Mouse (Mus musculus) limb, embryonic 10.5 days (tissue): Measurements from ENCODE around the gene Notch1. TPM values are rescaled to one million over a fixed set of nuclear protein-coding genes. Genes with fewer than 3 reads are reported as not detected.

ENCODE experiments used
- DNase-seq: peaks from one replicate; pipeline ENCODE4 v3.0.0-alpha.2; 2017; ENCODE audit warnings: low spot score
- H3K27ac ChIP-seq: fragments of 300-500 bp; sonication (generic); 2 replicates; pipeline ENCODE4 v1.5.1; 2016; ENCODE audit warnings: mild to moderate bottlenecking
- H3K27me3 ChIP-seq: fragments of 300-500 bp; sonication (generic); 2 replicates; pipeline ENCODE4 v1.6.1; 2016; ENCODE audit warnings: low read depth, mild to moderate bottlenecking; ENCODE audit not compliant: poor library complexity, severe bottlenecking
- H3K36me3 ChIP-seq: fragments of 300-500 bp; sonication (generic); 2 replicates; pipeline ENCODE4 v1.6.1; 2016; ENCODE audit warnings: mild to moderate bottlenecking, moderate library complexity
- H3K4me1 ChIP-seq: fragments of 300-500 bp; sonication (generic); 2 replicates; pipeline ENCODE4 v1.6.1; 2016
- H3K4me3 ChIP-seq: fragments of 300-500 bp; sonication (generic); 2 replicates; pipeline ENCODE4 v1.5.1; 2016; ENCODE audit warnings: mild to moderate bottlenecking, moderate library complexity
- H3K9me3 ChIP-seq: fragments of 300-500 bp; sonication (generic); replicated peaks from 2 replicates; pipeline ENCODE4 v1.6.1; 2016; ENCODE audit warnings: mild to moderate bottlenecking
- WGBS: fragments of 180-500 bp; shearing (Covaris S2); methylation state at CpG from one replicate; pipeline ENCODE4 v1.1.7; 2016; 5-methylcytosine and 5-hydroxymethylcytosine counted together
- polyA plus RNA-seq: library from polyadenylated mRNA; unstranded; fragments of >200 nt; fragmentation: Nextera tagmentation; extraction: Ambion mirVana; gene quantifications from 2 replicates; pipeline ENCODE4 v1.2.1, GENCODE M21; 2016

Notch1 gene
- polyA plus RNA-seq, 1 experiment from 2014 or later, result 11.8 TPM

- H3K4me3 ChIP-seq, result no peak overlapping the region
- H3K27ac ChIP-seq, result 0 out of 2 replicates have a peak overlapping the region, but pooled peaks have one; percentile 19
- no peaks in the 10 kb centered on the region for H3K36me3 ChIP-seq
- peaks cover 5% of the 10 kb centered on the region; the same call in 1 of the 2 replicates for H3K27me3 ChIP-seq
- DNase-seq, result no peak
- no peaks in the 10 kb centered on the region for H3K9me3 ChIP-seq
- 79% methylated on average over 3 of the region's 3 CpGs for WGBS
- peaks cover 43% of the 10 kb centered on the region for H3K4me1 ChIP-seq
Observed at GRCm38 (mm10) chr2:26544265-26544664, 27.8 kb upstream of the Notch1 start.

GRCm38 (mm10) chr2:26543768-26544167 is 27.3 kb upstream of the Notch1 start:
- WGBS, result 93% methylated on average over 8 of the region's 8 CpGs
- peaks cover 5% of the 10 kb centered on the region; the same call in 1 of the 2 replicates for H3K27me3 ChIP-seq
- no peak overlapping the region for H3K4me3 ChIP-seq
- no peaks in the 10 kb centered on the region for H3K9me3 ChIP-seq
- DNase-seq, result no peak
- no peak overlapping the region for H3K27ac ChIP-seq
- no peaks in the 10 kb centered on the region for H3K36me3 ChIP-seq
- peaks cover 44% of the 10 kb centered on the region for H3K4me1 ChIP-seq

GRCm38 (mm10) chr2:26543155-26543554 is 26.7 kb upstream of the Notch1 start:
- Histone ChIP-seq H3K27me3 (peaks cover 5% of the 10 kb centered on the region; the same call in 1 of the 2 replicates), H3K27ac (0 out of 2 replicates have a peak overlapping the region, but pooled peaks have one; percentile 16), H3K9me3 (no peaks in the 10 kb centered on the region), H3K36me3 (no peaks in the 10 kb centered on the region), H3K4me3 (no peak overlapping the region), H3K4me1 (peaks cover 50% of the 10 kb centered on the region)
- WGBS, result 81% methylated on average over 4 of the region's 4 CpGs
- no peak for DNase-seq

GRCm38 (mm10) chr2:26541258-26541910 is 24.9 kb upstream of the Notch1 start:
- H3K27me3 ChIP-seq, result peaks cover 5% of the 10 kb centered on the region; the same call in 1 of the 2 replicates
- no peak for DNase-seq
- 35% methylated on average over 9 of the region's 9 CpGs for WGBS
- H3K36me3 ChIP-seq, result no peaks in the 10 kb centered on the region
- H3K4me1 ChIP-seq, result peaks cover 40% of the 10 kb centered on the region
- H3K27ac ChIP-seq, result peak overlapping the region; percentile 57
- no peaks in the 10 kb centered on the region for H3K9me3 ChIP-seq
- no peak overlapping the region for H3K4me3 ChIP-seq

GRCm38 (mm10) chr2:26540721-26541120 is 24.3 kb upstream of the Notch1 start:
- 37% methylated on average over 7 of the region's 7 CpGs for WGBS
- Histone ChIP-seq H3K4me3 (no peak overlapping the region), H3K9me3 (no peaks in the 10 kb centered on the region), H3K4me1 (peaks cover 46% of the 10 kb centered on the region), H3K27ac (peak overlapping the region; percentile 57; the same call in 1 of the 2 replicates), H3K27me3 (peaks cover 5% of the 10 kb centered on the region; the same call in 1 of the 2 replicates), H3K36me3 (no peaks in the 10 kb centered on the region)
- DNase-seq, result no peak

- H3K4me1 ChIP-seq, result peaks cover 52% of the 10 kb centered on the region
Observed at GRCm38 (mm10) chr2:26539516-26539915, 23.1 kb upstream of the Notch1 start.

GRCm38 (mm10) chr2:26535517-26536045 is 19.1 kb upstream of the Notch1 start:
- H3K27me3 ChIP-seq, result peaks cover 5% of the 10 kb centered on the region; the same call in 1 of the 2 replicates
- no peak for DNase-seq
- H3K9me3 ChIP-seq, result no peaks in the 10 kb centered on the region
- H3K27ac ChIP-seq, result peak overlapping the region; percentile 51
- no peak overlapping the region for H3K4me3 ChIP-seq
- 74% methylated on average over 4 of the region's 4 CpGs for WGBS
- no peaks in the 10 kb centered on the region for H3K36me3 ChIP-seq
- peaks cover 31% of the 10 kb centered on the region for H3K4me1 ChIP-seq

More at GRCm38 (mm10) chr2:26539516-26539915, 23.1 kb upstream of the Notch1 start:
- Histone ChIP-seq H3K27ac (peak overlapping the region; percentile 15; the same call in 1 of the 2 replicates), H3K27me3 (peaks cover 5% of the 10 kb centered on the region; the same call in 1 of the 2 replicates), H3K9me3 (no peaks in the 10 kb centered on the region), H3K4me3 (no peak overlapping the region), H3K36me3 (no peaks in the 10 kb centered on the region)
- no peak for DNase-seq
- WGBS, result 34% methylated on average over 2 of the region's 2 CpGs

- no peak overlapping the region for H3K4me3 ChIP-seq
- H3K36me3 ChIP-seq, result no peaks in the 10 kb centered on the region
- peaks cover 2% of the 10 kb centered on the region; the same call in 1 of the 2 replicates for H3K27me3 ChIP-seq
- WGBS, result 80% methylated on average over 2 of the region's 2 CpGs
- DNase-seq, result no peak
- H3K9me3 ChIP-seq, result no peaks in the 10 kb centered on the region
- H3K27ac ChIP-seq, result peak overlapping the region; percentile 39; the same call in 1 of the 2 replicates
- peaks cover 22% of the 10 kb centered on the region; the same call in 1 of the 2 replicates for H3K4me1 ChIP-seq
Observed at GRCm38 (mm10) chr2:26534616-26535015, 18.2 kb upstream of the Notch1 start.

- WGBS, result 73% methylated on average over 3 of the region's 3 CpGs
- no peak for DNase-seq
- Histone ChIP-seq H3K9me3 (no peaks in the 10 kb centered on the region), H3K27me3 (no peaks in the 10 kb centered on the region), H3K4me3 (no peak overlapping the region), H3K4me1 (peaks cover 20% of the 10 kb centered on the region; the same call in 1 of the 2 replicates), H3K27ac (peak overlapping the region; percentile 39), H3K36me3 (no peaks in the 10 kb centered on the region)
Observed at GRCm38 (mm10) chr2:26534161-26534560, 17.7 kb upstream of the Notch1 start.

- Histone ChIP-seq H3K4me1 (peaks cover 15% of the 10 kb centered on the region; the same call in 1 of the 2 replicates), H3K27me3 (no peaks in the 10 kb centered on the region), H3K36me3 (no peaks in the 10 kb centered on the region), H3K4me3 (no peak overlapping the region), H3K27ac (peak overlapping the region; percentile 39; the same call in 1 of the 2 replicates), H3K9me3 (no peaks in the 10 kb centered on the region)
- no peak for DNase-seq
- WGBS, result 67% methylated on average over 5 of the region's 5 CpGs
Observed at GRCm38 (mm10) chr2:26533249-26533648, 16.8 kb upstream of the Notch1 start.

- 97% methylated on average over 6 of the region's 6 CpGs for WGBS
- DNase-seq, result no peak
- Histone ChIP-seq H3K27me3 (no peaks in the 10 kb centered on the region), H3K9me3 (no peaks in the 10 kb centered on the region), H3K4me1 (peaks cover 29% of the 10 kb centered on the region), H3K36me3 (no peaks in the 10 kb centered on the region), H3K27ac (no peak overlapping the region), H3K4me3 (no peak overlapping the region)
Observed at GRCm38 (mm10) chr2:26531829-26532228, 15.4 kb upstream of the Notch1 start.

GRCm38 (mm10) chr2:26529881-26530280 is 13.4 kb upstream of the Notch1 start:
- H3K4me3 ChIP-seq, result no peak overlapping the region
- H3K36me3 ChIP-seq, result no peaks in the 10 kb centered on the region
- no peaks in the 10 kb centered on the region for H3K9me3 ChIP-seq
- no peaks in the 10 kb centered on the region for H3K27me3 ChIP-seq
- no peak overlapping the region for H3K27ac ChIP-seq
- peaks cover 37% of the 10 kb centered on the region for H3K4me1 ChIP-seq
- DNase-seq, result no peak
- 82% methylated on average over 3 of the region's 3 CpGs for WGBS

- no peak for DNase-seq
- Histone ChIP-seq H3K27me3 (no peaks in the 10 kb centered on the region), H3K4me1 (peaks cover 42% of the 10 kb centered on the region), H3K36me3 (no peaks in the 10 kb centered on the region), H3K4me3 (no peak overlapping the region), H3K27ac (0 out of 2 replicates have a peak overlapping the region, but pooled peaks have one; percentile 10), H3K9me3 (no peaks in the 10 kb centered on the region)
- WGBS, result 78% methylated on average over 4 of the region's 4 CpGs
Observed at GRCm38 (mm10) chr2:26529221-26529805, 12.8 kb upstream of the Notch1 start.
